Mouse (Mus musculus) central nervous system, embryonic 14 days (tissue): ENCODE data around the gene Cnn2. TPM values are rescaled to one million over a fixed set of nuclear protein-coding genes. Genes with fewer than 3 reads are reported as not detected.

Source experiments
- polyA plus RNA-seq: library from polyadenylated mRNA; depleted of rRNA; stranded (reverse); fragments of >200 nt; gene quantifications from 2 replicates; pipeline ENCODE4 v1.2.3, GENCODE M21; 2012; rRNA removed

Cnn2 gene
- 24.5 and 48.2 TPM in 2 replicates for polyA plus RNA-seq

DNA sequence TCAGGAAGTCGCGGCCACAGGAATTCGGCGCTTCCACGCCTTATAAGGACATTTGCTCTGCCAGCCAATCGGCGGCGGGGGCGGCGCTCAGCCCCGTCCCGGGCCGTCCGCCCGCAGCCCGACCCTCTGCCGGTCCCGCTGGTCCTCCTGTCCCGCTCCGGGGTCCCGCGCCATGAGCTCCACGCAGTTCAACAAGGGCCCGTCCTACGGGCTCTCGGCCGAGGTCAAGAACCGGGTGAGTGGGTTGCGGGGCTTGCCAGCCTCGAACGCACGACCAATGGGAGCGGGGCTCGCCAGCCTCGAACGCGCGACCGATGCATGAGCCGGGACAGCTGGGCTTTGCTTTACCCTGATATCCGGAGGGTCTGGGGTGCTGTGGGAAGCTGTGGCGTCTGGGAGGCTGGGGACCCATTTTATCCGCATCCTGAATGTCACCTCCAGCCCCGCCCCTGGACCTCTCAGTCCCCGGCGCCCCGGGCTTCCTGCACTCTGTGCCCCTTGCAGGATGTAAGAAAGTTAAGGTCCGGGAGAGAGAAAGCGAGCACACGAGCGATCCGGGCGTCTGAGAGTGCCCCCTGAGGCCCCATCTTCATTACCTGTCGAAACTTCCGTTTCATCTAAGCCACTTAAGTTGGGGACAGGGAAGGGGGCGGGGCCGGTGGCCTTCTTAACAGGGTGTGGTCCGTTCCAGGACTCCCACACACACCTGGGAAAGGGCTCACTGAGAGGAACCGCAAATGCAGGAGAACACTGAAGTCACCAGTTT lies at the start of gene Cnn2:
TSS of gene Cnn2 (plus strand) at position 79 of the 766 bp plus-strand sequence.

DNA sequence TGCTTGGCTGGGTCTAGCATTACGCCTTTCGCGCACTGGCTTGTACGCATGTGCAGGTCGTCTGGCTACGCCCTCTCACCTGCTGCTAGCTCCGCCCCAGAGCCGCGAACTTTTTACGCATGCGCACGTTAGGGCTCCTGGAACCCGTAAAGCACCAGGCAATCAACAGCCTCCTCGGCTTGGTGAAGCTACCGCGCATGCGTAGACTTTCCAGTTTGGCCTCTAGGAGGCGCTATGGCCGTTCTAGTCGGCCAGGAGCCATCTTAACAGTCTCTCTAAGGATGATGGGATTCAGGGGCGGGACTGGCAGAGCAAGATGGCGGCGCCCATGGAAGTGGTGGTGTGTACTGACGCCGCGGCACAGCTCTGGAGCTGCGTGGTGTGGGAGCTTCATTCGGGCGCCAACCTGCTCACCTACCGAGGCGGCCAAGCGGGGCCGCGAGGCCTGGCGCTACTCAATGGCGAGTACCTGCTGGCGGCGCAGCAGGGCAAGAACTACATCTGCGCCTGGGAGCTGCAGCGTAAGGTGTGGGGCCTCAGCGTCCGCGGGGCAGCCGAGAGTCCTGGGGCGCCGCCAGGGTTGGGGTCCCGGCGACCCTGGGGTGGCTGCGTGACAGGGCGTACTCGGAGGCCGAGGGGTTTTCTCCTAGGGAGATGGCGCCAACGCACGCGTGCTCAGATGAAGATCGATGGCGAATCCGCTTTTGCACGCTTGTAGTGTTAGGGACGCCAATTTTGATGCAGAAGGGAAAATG lies 28.4 kb upstream of the Cnn2 start, which contains the start of gene Wdr18:
TSS of gene Wdr18 (plus strand) at position 306 of the 755 bp plus-strand sequence.

DNA sequence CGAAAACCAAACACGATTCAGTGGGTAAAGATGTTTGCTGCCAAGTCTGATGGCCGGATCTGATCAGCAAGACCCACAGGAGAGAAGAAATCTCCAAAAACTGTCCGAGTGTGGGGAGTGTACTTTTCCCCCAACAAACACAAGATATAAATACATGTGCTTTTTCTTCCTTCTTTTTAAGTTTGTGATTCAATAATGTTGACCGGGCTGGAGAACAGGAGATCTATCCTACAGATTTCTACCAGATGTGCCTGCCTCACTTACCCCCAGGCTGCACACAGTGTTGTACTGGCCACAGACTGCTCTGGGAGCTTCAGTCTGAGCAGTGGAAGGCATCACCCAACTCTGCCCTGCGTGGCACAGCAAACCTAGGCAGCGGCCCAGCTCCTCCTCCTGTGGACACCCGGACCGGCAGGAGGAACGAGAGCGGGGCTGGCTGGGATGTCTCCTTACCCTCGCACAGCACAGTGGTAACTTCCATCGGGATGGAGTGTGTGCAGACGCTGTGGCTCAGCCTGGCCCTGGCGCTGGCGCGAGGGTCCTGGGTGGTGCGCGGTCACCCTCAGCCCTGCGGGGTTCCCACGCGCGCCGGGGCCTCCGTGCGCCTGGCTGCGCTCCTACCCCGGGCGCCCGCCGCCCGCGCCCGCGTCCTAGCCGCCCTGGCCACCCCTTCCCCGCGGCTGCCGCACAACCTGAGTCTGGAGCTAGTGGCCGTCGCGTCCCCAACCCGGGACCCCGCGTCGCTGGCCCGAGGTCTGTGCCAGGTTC lies 17.8 kb upstream of the Cnn2 start, which contains the start of gene Grin3b:
TSS of gene Grin3b (plus strand) at position 301 of the 768 bp plus-strand sequence.

DNA sequence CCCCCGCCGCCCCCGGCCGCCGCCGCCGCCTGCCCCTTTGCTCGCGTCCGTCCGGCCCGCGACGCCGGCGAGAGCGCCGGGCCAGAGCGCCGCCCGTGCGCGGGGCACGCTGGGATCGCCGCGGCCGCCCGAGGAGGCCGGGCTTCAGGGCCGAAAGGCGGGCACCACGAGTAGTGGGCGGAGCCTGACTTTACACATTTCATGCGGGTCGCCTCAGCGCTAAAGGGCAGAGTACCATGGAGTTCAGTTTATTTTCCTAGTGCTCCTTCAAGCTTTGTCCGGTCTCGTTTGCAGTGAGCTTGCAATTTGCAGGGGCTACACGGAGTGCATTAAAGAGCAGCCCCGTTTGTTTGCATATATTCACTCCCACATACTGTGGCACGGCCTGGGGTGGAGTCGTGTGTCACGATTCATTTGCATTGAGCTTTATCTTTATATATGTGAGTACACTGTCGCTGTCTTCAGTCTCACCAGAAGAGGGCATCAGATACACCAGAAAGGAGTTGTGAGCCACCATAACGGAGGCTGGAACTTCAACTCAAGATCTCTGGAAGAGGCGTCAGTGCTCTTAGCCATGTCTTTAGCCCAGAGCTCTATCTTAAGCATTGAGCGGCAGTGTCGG lies 4.1 kb upstream of the Cnn2 start, which contains the start of gene Tmem259:
TSS of gene Tmem259 (minus strand) at position 136 of the 622 bp plus-strand sequence.

DNA sequence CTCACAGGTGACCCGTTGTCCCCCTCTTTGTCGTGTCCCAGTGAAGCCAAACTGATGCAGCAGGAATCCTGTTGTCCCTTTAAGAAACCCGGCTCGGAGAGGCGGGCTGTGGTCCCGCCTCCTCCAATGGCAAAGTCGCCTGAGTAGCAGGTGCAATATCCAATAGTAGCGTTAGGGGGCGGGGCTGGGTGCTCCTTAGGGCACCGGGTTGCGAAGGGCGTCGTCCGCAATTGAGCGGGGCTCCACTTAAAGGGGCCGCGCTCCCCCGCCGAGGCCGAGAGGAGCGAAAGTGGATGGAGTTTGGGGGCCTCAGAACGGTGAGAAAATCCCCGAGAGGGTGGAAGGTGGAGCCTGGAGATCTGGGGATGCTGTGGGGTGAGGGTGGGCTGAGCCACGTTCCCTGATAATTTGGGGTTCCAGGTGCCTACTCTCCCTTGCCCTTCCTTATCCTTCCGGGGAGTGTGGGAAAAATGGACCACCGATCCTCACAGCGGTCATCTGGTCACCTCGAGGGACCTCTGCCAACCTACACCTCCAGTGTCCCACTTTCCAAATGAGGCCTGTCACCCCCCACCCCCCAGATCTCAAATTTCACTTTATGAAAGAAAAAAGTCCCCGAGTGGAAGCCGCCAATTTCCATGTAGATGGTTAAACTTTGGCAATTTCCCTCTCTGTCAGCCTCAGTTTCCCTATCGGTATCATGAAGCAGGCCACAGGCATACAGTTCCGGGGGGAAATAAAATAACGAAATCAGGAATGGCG lies 8.1 kb downstream of the Cnn2 start, which contains the start of gene Abca7:
TSS of gene Abca7 (plus strand) at position 223 of the 762 bp plus-strand sequence.

DNA sequence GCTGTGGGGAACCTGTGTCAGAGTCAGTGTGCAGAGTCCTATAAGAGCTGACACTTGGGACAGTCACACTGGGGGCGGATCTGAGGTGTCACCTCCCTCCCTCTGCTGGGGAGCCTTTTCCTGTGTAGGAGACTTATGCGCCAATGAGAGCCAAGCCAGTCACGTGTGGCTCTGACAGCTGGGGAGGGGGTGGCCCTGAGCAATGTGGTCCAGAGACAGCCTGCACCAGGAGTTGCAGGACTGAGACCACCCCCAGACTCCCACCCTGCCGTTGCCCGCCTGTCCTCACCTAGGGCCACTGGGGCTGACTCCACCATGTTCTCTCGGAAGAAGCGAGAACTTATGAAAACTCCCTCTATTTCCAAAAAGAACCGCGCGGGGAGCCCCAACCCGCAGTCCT lies 28.1 kb downstream of the Cnn2 start, which contains the start of gene Arhgap45:
TSS of gene Arhgap45 (plus strand) at position 143 of the 400 bp plus-strand sequence.

DNA sequence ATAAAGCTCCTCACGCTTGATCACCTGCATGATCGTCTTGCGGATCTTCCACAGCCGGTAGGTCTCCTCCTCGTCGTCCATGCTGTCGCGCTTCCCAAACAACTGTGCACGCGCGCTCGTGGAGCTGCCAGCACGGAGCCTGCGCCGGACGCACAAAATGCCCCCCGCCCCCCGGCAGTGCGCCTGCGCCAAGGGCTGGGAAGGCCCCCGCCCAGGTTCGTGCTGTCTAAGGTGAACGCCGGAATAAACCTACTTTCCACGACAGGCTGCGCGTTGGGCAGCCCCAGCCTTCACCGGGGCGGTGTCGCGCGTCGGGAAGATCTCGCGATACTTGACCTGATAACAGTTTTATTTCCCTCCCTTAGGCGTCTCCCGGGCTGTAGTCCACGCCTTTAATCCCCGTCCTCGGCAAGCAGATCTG lies 51.2 kb downstream of the Cnn2 start, which contains the start of gene Polr2e:
TSS of gene Polr2e (minus strand) at position 237 of the 421 bp plus-strand sequence.

Other genes starting within 250 kb of the Cnn2 start
- 63.8 and 70.7 TPM in 2 replicates for gene Polrmt, start 242.0 kb upstream of the Cnn2 start, polyA plus RNA-seq
- 0.55 and 0.59 TPM in 2 replicates for gene Fgf22, start 233.5 kb upstream of the Cnn2 start, polyA plus RNA-seq
- gene Rnf126, start 221.6 kb upstream of the Cnn2 start, polyA plus RNA-seq, result 151 and 157 TPM in 2 replicates
- 1.9 and 3.5 TPM in 2 replicates for gene Fstl3, start 211.3 kb upstream of the Cnn2 start, polyA plus RNA-seq
- gene Prss57, start 197.6 kb upstream of the Cnn2 start, polyA plus RNA-seq, result 0.10 and 0.13 TPM in 2 replicates
- 138 and 149 TPM in 2 replicates for gene Palm, start 195.0 kb upstream of the Cnn2 start, polyA plus RNA-seq
- 0.93 and 0.94 TPM in 2 replicates for gene Misp, start 167.6 kb upstream of the Cnn2 start, polyA plus RNA-seq
- 210 and 249 TPM in 2 replicates for gene Ptbp1, start 134.2 kb upstream of the Cnn2 start, polyA plus RNA-seq
- gene Prtn3, start 114.1 kb upstream of the Cnn2 start, polyA plus RNA-seq, result 14.8 and 17.6 TPM in 2 replicates
- 764 and 843 TPM in 2 replicates for gene Plppr3, start 114.0 kb upstream of the Cnn2 start, polyA plus RNA-seq
- 0.29 and 0.48 TPM in 2 replicates for gene Elane, start 102.3 kb upstream of the Cnn2 start, polyA plus RNA-seq
- gene Cfd, start 97.7 kb upstream of the Cnn2 start, polyA plus RNA-seq, result 0.32 and 0.45 TPM in 2 replicates
- 72.2 and 72.6 TPM in 2 replicates for gene Med16, start 79.7 kb upstream of the Cnn2 start, polyA plus RNA-seq
- not detected in 2 replicates for gene Gm26602, start 77.7 kb upstream of the Cnn2 start, polyA plus RNA-seq
- gene Kiss1r, start 71.6 kb upstream of the Cnn2 start, polyA plus RNA-seq, result 2.9 and 3.3 TPM in 2 replicates
- 151 and 165 TPM in 2 replicates for gene R3hdm4, start 67.4 kb upstream of the Cnn2 start, polyA plus RNA-seq
- gene Arid3a, start 61.5 kb upstream of the Cnn2 start, polyA plus RNA-seq, result 5.7 and 5.8 TPM in 2 replicates
- 56.8 and 61.0 TPM in 2 replicates for gene Wdr18, start 28.4 kb upstream of the Cnn2 start, polyA plus RNA-seq
- gene Grin3b, start 17.9 kb upstream of the Cnn2 start, polyA plus RNA-seq, result 0.28 and 0.36 TPM in 2 replicates
- gene Tmem259, start 4.3 kb upstream of the Cnn2 start, polyA plus RNA-seq, result 232 and 237 TPM in 2 replicates
- gene Abca7, start 7.9 kb downstream of the Cnn2 start, polyA plus RNA-seq, result 11.6 and 12.4 TPM in 2 replicates
- 4.7 and 6.9 TPM in 2 replicates for gene Arhgap45, start 28.1 kb downstream of the Cnn2 start, polyA plus RNA-seq
- gene Polr2e, start 51.2 kb downstream of the Cnn2 start, polyA plus RNA-seq, result 262 and 267 TPM in 2 replicates
- gene Gpx4, start 58.6 kb downstream of the Cnn2 start, polyA plus RNA-seq, result 405 and 406 TPM in 2 replicates
- gene Sbno2, start 117.0 kb downstream of the Cnn2 start, polyA plus RNA-seq, result 28.9 and 30.5 TPM in 2 replicates
- 122 and 127 TPM in 2 replicates for gene Stk11, start 127.2 kb downstream of the Cnn2 start, polyA plus RNA-seq
- 370 and 392 TPM in 2 replicates for gene Atp5d, start 150.0 kb downstream of the Cnn2 start, polyA plus RNA-seq
- 141 and 148 TPM in 2 replicates for gene Cbarp, start 152.3 kb downstream of the Cnn2 start, polyA plus RNA-seq
- 166 and 189 TPM in 2 replicates for gene Midn, start 159.7 kb downstream of the Cnn2 start, polyA plus RNA-seq
- 465 and 485 TPM in 2 replicates for gene Cirbp, start 177.4 kb downstream of the Cnn2 start, polyA plus RNA-seq
- 19.6 and 22.3 TPM in 2 replicates for gene 1600002K03Rik, start 184.4 kb downstream of the Cnn2 start, polyA plus RNA-seq
- gene Efna2, start 190.9 kb downstream of the Cnn2 start, polyA plus RNA-seq, result 44.2 and 45.0 TPM in 2 replicates
- 67.3 and 73.6 TPM in 2 replicates for gene Mum1, start 237.8 kb downstream of the Cnn2 start, polyA plus RNA-seq